Mouse (Mus musculus): ENCODE measurements around the gene Gm38394. TPM values are rescaled to one million over a fixed set of nuclear protein-coding genes. Genes with fewer than 3 reads are reported as not detected.
"Not testable (repeated sequence)": the region's sequence is repeated elsewhere in the genome, so short reads cannot be mapped to it uniquely, and the experiment has no call there.

Gene Gm38394
- polyA plus RNA-seq, 1 experiment = 1.0 TPM

DNA sequence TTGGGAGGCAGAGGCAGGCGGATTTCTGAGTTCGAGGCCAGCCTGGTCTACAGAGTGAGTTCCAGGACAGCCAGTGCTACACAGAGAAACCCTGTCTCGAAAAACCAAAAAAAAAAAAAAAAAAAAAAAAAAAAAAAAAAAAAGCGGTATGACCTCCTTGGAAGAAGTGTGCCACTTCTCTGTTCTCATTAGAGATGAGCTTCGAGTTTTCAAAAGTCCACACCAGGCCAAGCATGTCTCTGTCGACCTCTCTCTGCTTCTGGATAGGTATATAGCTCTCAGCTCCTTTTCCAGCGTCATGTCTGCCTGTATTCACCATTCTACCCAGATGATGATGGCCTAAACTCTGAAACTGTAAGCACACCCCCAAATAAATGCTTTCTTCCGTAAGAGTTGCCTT lies 4.6 kb upstream of the Gm38394 start:
- not testable (repeated sequence) for DNase-seq (ENCODE audit: low read depth, low spot score)
- 93% methylated on average over 8 of the region's 8 CpGs for WGBS

DNA sequence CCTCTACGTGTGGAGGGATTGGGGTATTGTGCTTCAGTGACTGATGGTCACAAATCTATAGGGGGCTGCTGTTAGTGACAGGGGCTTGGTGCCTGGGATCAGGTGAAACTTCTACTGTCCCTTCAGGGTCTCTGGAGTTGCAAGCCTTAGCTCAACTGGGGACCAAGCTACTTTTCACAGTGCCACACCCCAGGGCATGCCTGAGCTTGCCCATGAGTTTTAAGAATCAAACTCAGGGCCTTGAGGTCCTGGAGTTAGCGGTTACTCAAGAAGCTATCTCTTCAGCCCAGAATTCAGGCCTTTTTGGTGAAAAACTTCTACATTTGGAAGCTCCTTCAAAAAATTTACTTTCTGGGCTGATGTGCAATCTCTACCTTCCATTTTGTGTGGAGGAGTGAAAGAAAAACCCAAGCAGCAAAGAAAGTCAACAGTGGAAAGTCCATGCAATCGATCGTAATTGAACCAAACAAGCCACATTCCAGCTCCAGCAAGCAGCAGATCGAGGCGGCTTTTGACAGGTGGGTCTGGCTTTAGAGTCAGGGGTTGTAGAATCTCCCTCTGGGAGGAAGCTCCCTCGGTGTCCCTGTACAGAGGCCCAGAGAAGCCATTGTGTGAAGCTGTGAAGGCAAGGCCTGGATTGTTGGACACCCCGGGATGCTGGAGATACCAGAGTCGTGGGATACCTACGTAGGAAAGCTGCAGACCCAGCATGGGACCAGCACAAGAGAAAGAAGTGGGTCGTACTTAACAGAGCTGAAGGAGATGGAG lies 3.3 kb upstream of the Gm38394 start:
- no peak for DNase-seq (ENCODE audit: low read depth, low spot score)
- 76% methylated on average over 11 of the region's 11 CpGs for WGBS

DNA sequence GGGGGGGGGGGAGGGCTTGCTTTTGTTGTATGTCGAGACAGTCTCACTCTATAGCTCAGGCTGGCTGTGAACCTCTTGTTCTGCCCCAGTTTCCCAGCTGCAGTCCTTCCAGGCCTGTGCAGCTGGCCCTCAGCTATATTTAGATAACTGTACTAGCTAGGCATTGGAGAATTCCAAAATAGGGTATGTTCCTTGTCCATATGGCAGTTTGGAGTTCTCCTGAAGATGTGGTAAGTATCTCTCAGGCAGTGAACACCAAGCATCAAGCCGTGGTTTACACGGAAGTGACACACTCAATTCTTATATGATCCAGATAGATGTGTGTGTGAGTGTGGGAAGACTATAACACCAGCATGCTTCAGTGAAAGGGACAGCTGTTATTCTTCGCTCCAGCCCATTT lies 2.3 kb upstream of the Gm38394 start:
- no peak for DNase-seq (ENCODE audit: low read depth, low spot score)
- 77% methylated on average over 4 of the region's 4 CpGs for WGBS

DNA sequence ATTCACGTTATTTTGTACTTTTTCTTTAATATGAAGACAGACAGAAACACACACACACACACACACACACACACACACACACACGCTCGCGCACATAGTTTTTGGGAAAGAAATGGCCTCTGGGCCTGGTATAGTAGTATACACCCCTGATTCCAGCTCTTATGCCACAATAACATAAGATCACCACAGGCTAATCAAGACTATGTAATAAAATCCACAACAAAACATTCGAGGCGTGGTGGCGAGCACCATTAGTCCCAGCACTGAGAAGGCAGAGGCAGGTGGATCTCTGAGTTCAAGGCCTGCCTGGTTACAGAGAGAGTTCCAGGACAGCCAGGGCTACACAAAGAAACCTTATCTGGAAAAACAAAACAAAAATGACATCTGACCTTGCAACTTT lies 1.8 kb upstream of the Gm38394 start:
- DNase-seq (ENCODE audit: low read depth, low spot score) = no peak
- WGBS = 91% methylated on average over 7 of the region's 7 CpGs

DNA sequence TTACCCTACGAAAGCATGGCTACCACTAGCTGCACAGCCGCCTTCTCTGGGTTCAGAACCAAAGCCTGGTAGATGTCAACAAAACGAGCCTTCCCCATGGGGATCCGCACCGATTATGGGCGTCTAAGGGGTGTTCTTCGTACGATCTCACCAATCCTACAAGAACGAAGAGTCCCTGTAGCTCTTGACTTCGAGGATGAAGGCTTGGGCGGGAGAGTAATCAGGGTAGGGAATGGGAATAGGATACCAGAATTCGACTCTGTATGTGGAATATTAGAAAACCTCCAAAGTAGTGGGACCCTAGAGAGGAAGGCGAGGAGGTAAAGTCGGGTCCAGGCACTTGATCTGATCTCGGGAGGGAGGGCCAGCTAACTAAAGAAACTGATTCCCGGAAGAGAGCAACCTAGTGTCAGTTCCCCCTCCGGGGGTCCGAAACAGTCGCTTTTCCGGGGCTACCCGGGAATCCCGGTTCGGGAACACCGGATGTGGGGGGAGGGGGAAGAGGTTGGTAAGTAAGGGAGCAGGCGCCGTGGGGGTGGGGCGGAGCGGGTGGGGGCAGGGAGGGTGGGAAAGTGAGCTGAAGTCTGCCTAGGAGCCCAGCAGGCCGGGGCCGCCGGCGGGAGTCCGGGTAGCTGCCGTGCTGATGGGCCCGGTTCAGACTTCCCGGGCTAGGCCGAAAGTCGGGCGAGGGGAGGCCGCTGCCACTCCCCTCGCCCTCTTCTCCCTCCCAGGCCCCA lies 484 bp downstream of the Gm38394 start, which contains the start of gene Zbed6:
Zbed6 (minus strand) TSS at position 420 of the 737 bp plus-strand sequence.
- DNase-seq (ENCODE audit: low read depth, low spot score) = no peak
- 1% methylated on average over 41 of the region's 41 CpGs for WGBS

DNA sequence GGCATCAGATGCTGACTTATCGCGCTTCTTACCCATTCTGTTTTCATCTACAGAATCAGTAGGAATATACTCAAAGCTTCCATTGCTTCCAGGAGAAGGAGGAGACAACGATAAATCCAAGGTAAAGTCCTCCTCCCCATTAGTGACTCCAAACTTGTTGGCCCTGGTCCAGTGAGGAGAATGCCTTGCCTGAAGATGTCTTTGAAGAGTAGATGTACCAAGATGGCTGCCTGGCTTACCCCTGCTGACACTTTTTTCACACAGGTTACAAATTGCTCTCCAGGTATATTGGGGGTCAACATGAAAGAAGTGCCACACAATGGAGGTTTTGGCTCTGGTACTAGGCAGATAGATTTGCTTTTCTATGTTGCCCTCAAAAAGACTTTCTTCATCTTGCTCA lies 2.2 kb downstream of the Gm38394 start:
- no peak for DNase-seq (ENCODE audit: low read depth, low spot score)
- 68% methylated on average over 3 of the region's 3 CpGs for whole genome bisulfite sequencing

DNA sequence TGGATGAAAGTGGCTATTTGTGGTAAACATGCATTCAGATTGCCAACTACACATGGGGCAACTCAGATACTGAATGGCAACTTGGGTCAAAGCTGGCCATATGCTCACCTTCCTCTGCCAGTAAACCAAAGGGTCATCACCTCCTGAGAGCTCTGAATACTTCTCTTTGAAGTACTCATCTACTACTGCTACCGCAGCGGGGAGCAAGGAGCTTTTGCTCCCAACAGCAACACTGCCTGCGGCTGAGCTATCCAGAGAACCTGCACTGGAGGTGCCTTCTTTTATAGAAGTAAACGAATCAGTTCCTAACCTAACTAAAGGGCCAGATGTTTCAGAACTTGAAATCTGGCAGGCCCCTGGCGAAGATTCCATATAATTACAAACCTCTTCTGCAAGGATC lies 4.3 kb downstream of the Gm38394 start:
- 60% methylated on average over 5 of the region's 5 CpGs for WGBS
- DNase-seq (ENCODE audit: low read depth, low spot score) = no peak

DNA sequence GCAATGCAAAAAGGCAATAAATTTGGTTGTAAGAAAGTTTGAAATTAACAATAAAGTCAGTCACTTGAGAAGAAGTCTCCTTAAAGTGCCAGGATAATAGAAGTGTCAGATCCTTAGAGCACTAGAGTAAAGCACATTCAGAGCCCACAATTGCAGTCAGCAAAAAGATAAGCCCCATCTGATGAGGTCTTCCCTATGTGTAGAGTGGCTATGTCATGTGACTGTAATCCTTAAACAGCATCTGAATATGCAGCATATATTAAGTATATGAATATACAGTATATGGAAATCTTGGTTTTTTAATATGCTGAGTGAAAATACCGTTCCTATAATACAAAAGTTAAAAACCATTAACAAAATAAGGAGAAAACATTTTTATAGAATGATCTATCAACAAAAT lies 8.1 kb downstream of the Gm38394 start:
- DNase-seq (ENCODE audit: low read depth, low spot score) = no peak
- 93% methylated on average over 1 of the region's 1 CpGs for WGBS

DNA sequence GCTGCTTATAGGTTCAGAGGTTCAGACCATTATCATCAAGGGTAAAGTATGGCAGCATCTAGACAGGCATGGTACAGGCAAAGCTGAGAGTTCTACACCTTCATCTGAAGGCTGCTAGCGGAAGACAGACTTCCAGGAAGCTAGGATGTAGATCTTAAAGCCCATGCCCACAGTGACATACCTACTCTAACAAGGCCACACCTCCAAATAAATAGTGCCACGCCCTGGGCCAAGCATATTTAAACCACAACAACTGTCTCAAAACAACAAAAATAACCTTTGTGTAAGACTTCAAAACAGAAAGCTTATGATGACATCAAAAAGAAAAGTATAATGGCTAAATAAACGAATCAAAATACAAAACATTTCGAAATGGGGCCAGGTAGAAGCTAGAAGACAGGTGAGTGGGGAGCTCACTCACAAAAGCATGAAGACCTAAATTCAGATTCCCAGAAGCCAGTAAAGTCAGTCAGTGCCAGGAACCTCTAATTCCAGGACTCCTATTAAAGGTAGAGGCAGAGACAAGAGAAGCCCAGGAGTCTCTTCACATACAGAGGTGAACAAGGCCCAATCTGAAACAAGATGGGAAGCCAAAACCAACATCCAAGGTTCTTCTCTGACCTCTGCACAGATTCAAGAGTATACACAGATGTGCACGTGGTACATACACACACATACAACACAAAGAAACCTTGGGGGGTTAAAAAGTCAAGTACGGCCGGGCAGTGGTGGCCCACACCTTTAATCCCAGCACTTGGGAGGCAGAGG lies 10.6 kb downstream of the Gm38394 start:
- DNase-seq (ENCODE audit: low read depth, low spot score) = no peak

DNA sequence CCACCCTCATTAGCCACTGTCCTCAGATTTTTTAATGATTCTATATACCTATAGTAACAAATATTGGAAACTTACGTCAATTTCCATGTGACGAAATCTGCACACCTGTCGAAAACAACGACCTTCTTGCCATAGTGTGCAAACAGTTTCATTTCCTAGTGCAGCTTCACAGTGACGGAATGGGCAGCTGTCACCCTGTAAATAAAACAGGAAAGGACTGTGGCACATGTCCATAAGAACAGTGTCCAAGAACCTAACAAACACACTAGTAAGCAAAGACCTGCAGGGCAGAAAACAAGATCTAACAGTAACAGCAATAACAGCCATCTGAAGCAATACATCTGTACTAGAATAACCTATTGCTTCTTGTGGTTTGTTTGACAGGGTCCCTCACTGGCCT lies 15.5 kb downstream of the Gm38394 start:
- 77% methylated on average over 5 of the region's 5 CpGs for WGBS

More for the DNA sequence above, 10.6 kb downstream of the Gm38394 start:
- WGBS = 78% methylated on average over 7 of the region's 7 CpGs

DNA sequence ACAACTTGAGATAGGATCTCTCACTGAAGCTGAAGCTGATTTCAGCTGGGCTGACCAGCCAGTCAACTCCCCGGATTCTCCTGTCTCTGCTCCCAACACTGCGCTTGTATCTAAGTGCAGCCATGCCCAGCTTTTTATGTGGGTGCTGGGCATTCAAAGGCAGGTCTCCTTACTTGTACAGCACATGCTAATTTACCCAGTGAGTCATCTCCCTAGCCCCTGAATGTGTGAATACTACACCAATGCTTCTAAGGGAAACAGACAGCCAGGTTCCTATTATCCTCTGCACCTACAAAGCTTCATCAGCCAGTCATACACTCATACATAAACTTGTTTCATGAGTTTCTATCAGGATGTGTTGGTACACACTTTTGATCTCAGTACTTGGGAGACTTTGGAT lies 20.0 kb downstream of the Gm38394 start:
- WGBS = 88% methylated on average over 2 of the region's 2 CpGs

More for the DNA sequence above, 15.5 kb downstream of the Gm38394 start:
- DNase-seq (ENCODE audit: low read depth, low spot score) = no peak

DNA sequence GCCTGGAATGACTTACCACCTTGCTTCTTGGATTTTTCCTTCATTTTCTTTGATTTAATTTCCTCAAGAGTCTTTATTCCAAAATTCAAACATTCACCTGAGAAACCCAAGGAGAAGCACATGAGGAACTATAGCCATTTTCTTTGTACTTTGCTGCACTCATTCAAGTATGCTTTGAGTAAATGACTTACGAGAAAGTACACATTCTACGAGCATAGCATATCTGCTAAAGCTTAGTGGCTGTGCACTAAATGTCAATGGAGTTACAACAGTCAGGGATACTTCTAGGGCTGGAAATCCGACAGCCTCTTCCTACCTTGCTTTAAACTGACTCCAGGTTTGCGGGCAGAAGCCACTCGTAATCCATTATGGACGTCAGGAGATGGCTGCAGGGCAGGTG lies 22.6 kb downstream of the Gm38394 start:
- 88% methylated on average over 6 of the region's 6 CpGs for WGBS
- no peak for DNase-seq (ENCODE audit: low read depth, low spot score)

More for the DNA sequence above, 20.0 kb downstream of the Gm38394 start:
- no peak for DNase-seq (ENCODE audit: low read depth, low spot score)

DNA sequence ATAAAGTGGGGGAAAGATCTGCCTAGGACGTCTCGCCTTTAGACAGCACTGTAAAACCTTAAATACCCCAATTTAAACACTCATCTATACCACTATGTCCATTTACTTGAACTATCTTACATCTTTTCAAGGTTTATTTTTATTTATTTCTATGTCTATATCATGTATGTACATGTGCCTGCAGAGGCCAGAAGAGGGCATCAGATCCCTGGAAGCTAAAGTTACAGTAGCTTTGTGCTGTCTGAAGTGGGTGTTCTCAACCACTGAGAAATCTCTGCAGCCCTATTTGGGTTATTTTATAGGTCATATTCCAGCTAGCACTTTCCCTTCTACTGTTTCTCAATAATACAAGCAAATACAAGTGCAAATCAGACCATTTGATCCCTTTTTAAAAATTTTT lies 28.9 kb downstream of the Gm38394 start:
- no peak for DNase-seq (ENCODE audit: low read depth, low spot score)
- 78% methylated on average over 2 of the region's 2 CpGs for WGBS

DNA sequence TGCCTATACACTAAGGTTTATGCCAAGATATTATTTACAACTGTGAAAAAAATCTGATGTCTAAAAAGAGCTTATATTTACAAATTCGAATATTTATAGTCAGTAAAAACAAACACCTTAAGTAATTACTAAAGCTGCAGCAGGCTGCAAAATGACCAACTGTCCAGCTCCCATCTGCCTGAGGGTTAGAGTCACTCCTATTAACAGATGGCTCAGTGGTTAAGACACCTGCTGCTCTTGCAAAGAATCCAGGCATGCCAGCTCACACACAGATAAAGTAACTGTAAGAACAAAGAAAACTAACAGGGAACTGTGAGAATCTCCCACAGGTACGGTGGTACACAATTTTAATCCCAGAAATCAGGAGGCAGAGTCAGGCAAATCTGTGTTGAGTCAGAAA lies 36.1 kb downstream of the Gm38394 start:
- WGBS = 75% methylated on average over 2 of the region's 2 CpGs
- DNase-seq (ENCODE audit: low read depth, low spot score) = no peak

DNA sequence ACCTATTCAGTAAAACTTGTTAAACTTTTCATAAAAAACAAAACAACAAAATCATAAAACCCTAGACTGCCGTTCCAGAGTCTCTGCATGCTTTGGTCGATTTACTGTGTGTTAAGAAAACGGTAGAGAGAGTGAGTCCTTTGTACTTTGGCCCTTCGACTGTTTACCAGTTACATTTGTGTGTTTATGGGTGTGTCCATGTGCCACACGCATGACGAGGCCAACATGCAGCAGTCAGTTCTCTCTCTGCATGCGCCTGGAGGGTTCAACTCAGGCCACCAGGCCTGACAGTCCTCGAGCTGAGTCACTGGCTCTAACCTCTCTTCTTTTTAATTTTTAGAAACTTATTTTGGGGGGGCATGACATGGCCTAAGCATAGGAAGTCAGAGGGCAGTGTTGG lies 42.8 kb downstream of the Gm38394 start:
- WGBS = 22% methylated on average over 8 of the region's 8 CpGs
- peak; percentile 50 for DNase-seq (ENCODE audit: low read depth, low spot score)

DNA sequence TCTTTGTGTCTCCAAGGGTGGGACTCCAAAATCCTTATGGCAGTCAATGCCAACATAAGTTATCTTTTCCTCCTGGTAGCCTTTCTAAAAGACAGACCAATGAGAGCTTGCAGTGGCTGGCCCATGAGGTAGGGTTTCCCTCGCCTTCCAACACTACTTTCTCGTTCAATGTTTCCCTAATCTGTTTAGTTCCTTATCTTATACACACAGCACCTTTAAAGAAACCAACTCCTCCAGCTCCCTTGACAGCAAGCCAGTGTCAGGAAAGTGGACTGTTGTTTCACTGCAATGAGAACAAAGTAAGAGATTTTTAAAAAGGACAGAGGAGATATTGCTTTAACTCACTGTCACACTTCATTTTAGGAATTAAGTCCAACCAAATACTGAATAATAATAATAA lies 43.2 kb downstream of the Gm38394 start:
- no peak for DNase-seq (ENCODE audit: low read depth, low spot score)
- WGBS = 31% methylated on average over 2 of the region's 2 CpGs

DNA sequence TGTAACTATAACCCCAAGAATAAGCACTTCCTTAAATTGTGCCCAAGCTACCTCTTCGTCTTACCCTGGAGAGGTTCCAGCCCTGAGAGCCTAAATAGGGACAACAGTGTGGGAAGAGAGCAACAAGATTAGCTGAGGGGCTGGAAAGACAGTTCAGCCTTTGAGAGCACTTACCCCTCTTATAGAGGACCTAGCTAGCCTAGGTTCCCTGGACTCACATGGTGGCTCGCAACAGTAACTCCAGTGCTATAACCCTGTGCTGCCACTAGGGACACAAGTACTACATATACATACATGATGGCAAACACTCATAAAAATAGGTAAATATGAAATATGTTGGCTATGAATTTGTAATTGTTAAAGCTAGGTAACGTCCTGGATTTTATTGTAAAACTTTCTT lies 47.3 kb downstream of the Gm38394 start:
- no peak for DNase-seq (ENCODE audit: low read depth, low spot score)
- 77% methylated on average over 3 of the region's 3 CpGs for WGBS

DNA sequence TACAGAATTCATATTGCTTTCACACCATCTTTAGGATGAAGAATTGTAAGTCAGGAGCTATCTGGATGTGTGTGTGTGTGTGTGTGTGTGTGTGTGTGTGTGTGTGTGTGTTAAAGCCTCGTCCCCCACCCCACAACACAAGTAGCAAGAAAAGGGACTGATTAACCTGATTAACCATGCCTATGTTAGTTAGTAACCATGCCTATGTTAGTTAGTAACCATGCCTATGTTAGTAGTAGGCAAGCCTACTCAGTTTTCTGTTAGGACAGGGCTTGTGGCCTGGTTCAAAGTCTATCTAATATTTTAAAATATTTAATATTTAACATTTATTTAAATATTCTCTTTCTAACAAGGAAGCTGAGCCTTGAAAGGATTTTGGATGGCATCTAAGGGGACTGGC lies 49.7 kb downstream of the Gm38394 start:
- DNase-seq (ENCODE audit: low read depth, low spot score) = no peak
- WGBS = 67% methylated on average over 1 of the region's 1 CpGs

DNA sequence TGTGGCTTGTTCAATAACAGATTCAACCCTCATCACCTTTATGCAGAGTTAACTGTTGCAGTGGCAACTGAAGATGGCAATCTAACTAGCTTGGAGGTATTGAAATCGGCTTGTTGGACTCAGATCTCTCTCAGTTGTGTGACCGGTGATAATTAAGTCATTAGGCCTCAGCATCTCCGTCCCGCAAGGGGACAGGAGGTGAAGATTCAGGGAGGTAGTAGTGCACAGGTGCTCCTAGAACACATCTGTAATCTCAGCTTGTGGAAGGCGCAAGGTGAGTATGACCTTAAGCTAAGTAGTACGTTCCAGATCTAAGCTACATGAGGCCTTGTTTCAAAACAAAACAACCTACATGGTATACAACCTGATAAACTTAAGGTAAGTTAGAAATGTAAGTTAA lies 50.5 kb downstream of the Gm38394 start:
- WGBS = 39% methylated on average over 6 of the region's 6 CpGs

DNA sequence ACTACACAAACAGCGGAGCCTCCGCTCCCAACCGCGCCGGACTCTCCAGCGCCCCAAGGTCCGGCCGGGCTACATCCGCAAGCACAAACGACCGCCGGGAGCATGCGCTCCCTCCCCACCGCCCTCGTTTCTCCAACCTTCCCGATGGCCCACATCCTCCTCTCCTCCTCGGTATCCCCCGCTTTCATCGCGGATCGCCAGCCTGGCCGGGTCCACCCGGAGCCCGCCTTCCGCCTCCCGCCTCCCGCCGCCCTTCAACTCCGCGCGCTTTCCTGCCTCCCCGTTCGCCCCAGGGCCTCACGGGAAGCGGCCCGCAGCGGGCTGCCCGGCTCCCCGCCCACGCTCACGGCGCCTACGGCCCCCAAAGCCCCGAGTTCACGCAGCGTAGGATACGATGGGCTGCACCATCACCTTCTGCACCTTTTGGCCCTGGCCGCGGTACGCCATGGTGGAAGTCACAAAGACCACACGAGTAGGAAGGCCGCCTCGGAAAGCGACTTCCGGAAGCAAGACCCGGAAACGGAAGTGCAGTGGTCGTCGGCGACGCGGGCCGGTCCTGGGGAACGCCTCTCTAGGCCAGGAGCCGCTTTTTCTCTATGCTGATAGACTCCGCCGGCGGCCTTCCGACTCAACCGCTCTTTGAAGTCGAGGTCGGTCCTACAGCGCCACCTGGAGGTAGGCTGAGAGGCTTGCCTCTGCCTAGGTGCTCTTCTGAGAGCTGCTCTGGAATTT lies 51.2 kb downstream of the Gm38394 start, which contains the start of gene Snrpe:
Snrpe (minus strand) TSS at position 521 of the 732 bp plus-strand sequence.
- WGBS = under 1% methylated on average over 72 of the region's 73 CpGs
- peak; percentile 94 for DNase-seq (ENCODE audit: low read depth, low spot score)

More for the DNA sequence above, 50.5 kb downstream of the Gm38394 start:
- no peak for DNase-seq (ENCODE audit: low read depth, low spot score)
